Mouse (Mus musculus) cortical plate, adult 2 months (tissue): ENCODE results near the gene Mgat5b. TPM values are rescaled to one million over a fixed set of nuclear protein-coding genes. Genes with fewer than 3 reads are reported as not detected.

Source experiments
- H3K27ac ChIP-seq: fragments of 200-500 bp; 2 replicates; pipeline ENCODE4 v1.5.1; 2012; ENCODE audit warnings: low read length, control low read depth, inconsistent platforms; ENCODE audit not compliant: insufficient read depth
- H3K4me1 ChIP-seq: fragments of 200-500 bp; 2 replicates; pipeline ENCODE4 v1.6.1; 2011; ENCODE audit warnings: low read length; ENCODE audit not compliant: control insufficient read depth, insufficient read depth
- H3K4me3 ChIP-seq: fragments of 200-500 bp; 2 replicates; pipeline ENCODE4 v1.5.1; 2011; ENCODE audit warnings: mild to moderate bottlenecking, low read length, control low read depth; ENCODE audit not compliant: insufficient read depth
- CTCF ChIP-seq: fragments of 200-500 bp; IDR thresholded peaks from 2 replicates; pipeline ENCODE4 v1.5.1; 2011; ENCODE audit warnings: mild to moderate bottlenecking, control low read depth, low read length; ENCODE audit not compliant: insufficient read depth; ENCODE audit errors: extremely low read depth
- POLR2A ChIP-seq: fragments of 200-500 bp; IDR thresholded peaks from 2 replicates; pipeline ENCODE4 v1.6.1; 2011; ENCODE audit warnings: mild to moderate bottlenecking, low read length, control low read depth; ENCODE audit not compliant: insufficient read depth; ENCODE audit errors: extremely low read depth
- polyA plus RNA-seq: library from polyadenylated mRNA; depleted of rRNA; stranded (reverse); fragments of >200 nt; gene quantifications from 2 replicates; pipeline ENCODE4 v1.2.3, GENCODE M21; 2012

Mgat5b gene
- polyA plus RNA-seq, 1 experiment: 62.1 TPM

GRCm38 (mm10) chr11:116915241-116915640 is 3.4 kb upstream of the Mgat5b start:
- Histone ChIP-seq H3K4me3 (no peak overlapping the region), H3K27ac (no peak overlapping the region), H3K4me1 (peaks cover 5% of the 10 kb centered on the region)
- TF ChIP-seq POLR2A: no peak
- no peak for TF ChIP-seq CTCF

GRCm38 (mm10) chr11:116917361-116917760 is 1.3 kb upstream of the Mgat5b start:
- Histone ChIP-seq H3K4me3 (no peak overlapping the region), H3K4me1 (peaks cover 7% of the 10 kb centered on the region), H3K27ac (no peak overlapping the region)
- TF ChIP-seq POLR2A (no peak), CTCF (no peak)

- Histone ChIP-seq H3K4me3 (peak overlapping the region; percentile 64), H3K4me1 (peaks cover 4% of the 10 kb centered on the region), H3K27ac (0 out of 2 replicates have a peak overlapping the region, but pooled peaks have one; percentile 30)
- TF ChIP-seq POLR2A: no peak
- no peak for TF ChIP-seq CTCF
Measured at GRCm38 (mm10) chr11:116919186-116920020, 740 bp downstream of the Mgat5b start.

- no peak for TF ChIP-seq CTCF
- Histone ChIP-seq H3K27ac (no peak overlapping the region), H3K4me1 (peaks cover 4% of the 10 kb centered on the region), H3K4me3 (peak overlapping the region; percentile 64; the same call in 1 of the 2 replicates)
Measured at GRCm38 (mm10) chr11:116920746-116921145, 2.1 kb downstream of the Mgat5b start.

- H3K4me3 ChIP-seq: no peak overlapping the region
- TF ChIP-seq CTCF (no peak), POLR2A (no peak)
- H3K4me1 ChIP-seq: peaks cover 4% of the 10 kb centered on the region
- no peak overlapping the region for H3K27ac ChIP-seq
Measured at GRCm38 (mm10) chr11:116922058-116922457, 3.4 kb downstream of the Mgat5b start.

GRCm38 (mm10) chr11:116928031-116928430 is 9.4 kb downstream of the Mgat5b start:
- TF ChIP-seq CTCF (no peak), POLR2A (no peak)
- H3K4me3 ChIP-seq: no peak overlapping the region
- no peak overlapping the region for H3K27ac ChIP-seq
- H3K4me1 ChIP-seq: no peaks in the 10 kb centered on the region

GRCm38 (mm10) chr11:116934862-116935261 is 16.2 kb downstream of the Mgat5b start:
- Histone ChIP-seq H3K27ac (0 out of 2 replicates have a peak overlapping the region, but pooled peaks have one; percentile 27), H3K4me3 (no peak overlapping the region), H3K4me1 (peaks cover 8% of the 10 kb centered on the region)
- no peak for TF ChIP-seq CTCF
- TF ChIP-seq POLR2A: peak; percentile 24; the same call in 1 of the 2 replicates

GRCm38 (mm10) chr11:116935354-116935753 is 16.7 kb downstream of the Mgat5b start:
- H3K27ac ChIP-seq: peak overlapping the region; percentile 67; the same call in 1 of the 2 replicates
- peaks cover 8% of the 10 kb centered on the region for H3K4me1 ChIP-seq
- TF ChIP-seq CTCF: no peak
- no peak for TF ChIP-seq POLR2A

GRCm38 (mm10) chr11:116935917-116936316 is 17.3 kb downstream of the Mgat5b start:
- TF ChIP-seq POLR2A (no peak), CTCF (no peak)
- Histone ChIP-seq H3K4me3 (no peak overlapping the region), H3K27ac (peak overlapping the region; percentile 67), H3K4me1 (peaks cover 8% of the 10 kb centered on the region)

More at GRCm38 (mm10) chr11:116935354-116935753, 16.7 kb downstream of the Mgat5b start:
- H3K4me3 ChIP-seq: no peak overlapping the region

- H3K27ac ChIP-seq: no peak overlapping the region
- peaks cover 8% of the 10 kb centered on the region for H3K4me1 ChIP-seq
- TF ChIP-seq POLR2A (no peak), CTCF (no peak)
- H3K4me3 ChIP-seq: no peak overlapping the region
Measured at GRCm38 (mm10) chr11:116937141-116937540, 18.5 kb downstream of the Mgat5b start.
